Mouse (Mus musculus) liver, postnatal 0 days (tissue): ENCODE measurements around the gene Ccdc85a. TPM values are rescaled to one million over a fixed set of nuclear protein-coding genes. Genes with fewer than 3 reads are reported as not detected.
A peak's percentile ranks its signal among the peaks of the same experiment; 100 is the strongest.

Source experiments
- ATAC-seq: fragments of 200-750 bp; cut with Nextera tagmentation; 2 replicates; pipeline ENCODE4 v1.8.0; 2017; ENCODE audit warnings: mild to moderate bottlenecking, moderate library complexity
- DNase-seq: peaks from one replicate; pipeline ENCODE4 v3.0.0-alpha.2; 2016
- H3K27ac ChIP-seq: fragments of 300-500 bp; sonication (generic); 2 replicates; pipeline ENCODE4 v1.5.1; 2014; ENCODE audit warnings: antibody characterized with exemption, moderate library complexity, mild to moderate bottlenecking, low read depth
- H3K27me3 ChIP-seq: fragments of 300-500 bp; sonication (generic); 2 replicates; pipeline ENCODE4 v1.6.1; 2014; ENCODE audit warnings: low read length, control low read depth, mixed read lengths; ENCODE audit not compliant: insufficient read depth
- H3K36me3 ChIP-seq: fragments of 300-500 bp; sonication (generic); replicated peaks from 2 replicates; pipeline ENCODE4 v1.6.1; 2014; ENCODE audit warnings: mild to moderate bottlenecking, control low read depth, low read length, moderate library complexity, mixed read lengths; ENCODE audit not compliant: insufficient read depth
- H3K4me1 ChIP-seq: fragments of 300-500 bp; sonication (generic); 2 replicates; pipeline ENCODE4 v1.6.1; 2014; ENCODE audit warnings: antibody characterized with exemption, mild to moderate bottlenecking, control low read depth; ENCODE audit not compliant: insufficient read depth
- H3K4me2 ChIP-seq: fragments of 300-500 bp; sonication (generic); 2 replicates; pipeline ENCODE4 v1.6.1; 2014; ENCODE audit warnings: low read depth, mild to moderate bottlenecking, low read length, moderate library complexity, mixed read lengths
- H3K4me3 ChIP-seq: fragments of 300-500 bp; sonication (generic); 2 replicates; pipeline ENCODE4 v1.5.1; 2014; ENCODE audit warnings: low read depth, low read length
- H3K9ac ChIP-seq: fragments of 300-500 bp; sonication (generic); replicated peaks from 2 replicates; pipeline ENCODE4 v1.6.1; 2014; ENCODE audit warnings: mild to moderate bottlenecking, moderate library complexity
- H3K9me3 ChIP-seq: fragments of 300-500 bp; sonication (generic); 2 replicates; pipeline ENCODE4 v1.6.1; 2016; ENCODE audit warnings: mild to moderate bottlenecking, control low read depth, low read length, mixed read lengths
- CTCF ChIP-seq: sonication (generic); IDR thresholded peaks from 2 replicates; pipeline ENCODE4 v1.5.1; 2016; ENCODE audit warnings: antibody characterized with exemption, low read depth
- EP300 ChIP-seq: IDR thresholded peaks from 2 replicates; pipeline ENCODE4 v1.6.1; 2016; ENCODE audit warnings: antibody characterized with exemption, low read depth, mild to moderate bottlenecking
- WGBS: fragments of 180-500 bp; shearing (Covaris S2); extraction: QIAGEN DNeasy Blood & Tissue Kit; methylation state at CpG from one replicate; pipeline ENCODE4 v1.1.7; 2014; ENCODE audit not compliant: insufficient replicate concordance; 5-methylcytosine and 5-hydroxymethylcytosine counted together
- polyA plus RNA-seq: library from polyadenylated mRNA; unstranded; fragments of >200 nt; fragmentation: Nextera tagmentation; extraction: Ambion mirVana; gene quantifications from 2 replicates; pipeline ENCODE4 v1.2.1, GENCODE M21; 2015

Ccdc85a gene
- polyA plus RNA-seq: 0.02 TPM in 1 of 2 replicates, not detected in the other

DNA sequence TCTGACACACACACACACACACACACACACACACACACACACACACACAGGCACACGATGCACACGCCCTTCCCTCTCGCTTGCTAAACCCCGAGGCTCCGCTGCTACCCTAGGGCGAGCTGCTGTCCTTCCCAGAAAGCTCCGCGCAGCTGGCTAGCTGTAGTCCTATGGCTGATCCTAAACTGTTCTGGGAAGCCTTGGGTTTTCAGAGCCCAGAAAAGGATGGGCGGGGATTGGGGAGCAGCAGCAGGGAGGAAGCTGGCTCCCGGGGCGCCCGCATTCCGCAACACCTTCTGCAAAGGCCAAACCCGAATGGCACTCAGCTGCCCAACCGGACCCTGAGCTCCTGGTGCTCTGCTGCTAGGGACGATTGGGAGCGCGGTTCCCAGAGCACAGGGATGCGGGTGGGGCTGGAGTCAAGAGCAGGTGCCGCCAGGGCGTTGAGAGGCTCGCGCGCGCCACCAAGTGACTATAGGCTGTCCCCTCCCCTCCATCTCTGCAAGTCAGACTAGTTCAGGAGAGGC lies at the start of gene Ccdc85a:
Ccdc85a (minus strand) TSS at position 414 of the 524 bp plus-strand sequence.
- H3K27me3 ChIP-seq: peaks cover 22% of the 10 kb centered on the region
- 0% methylated on average over 25 of the region's 25 CpGs for WGBS
- H3K9ac ChIP-seq: no peak within 1 kb of the TSS
- no peaks in the 10 kb centered on the region for H3K4me1 ChIP-seq
- H3K4me3 ChIP-seq: peak within 1 kb of the TSS; percentile 36
- peak; percentile 64 for ATAC-seq
- H3K36me3 ChIP-seq: no peaks in the 10 kb centered on the region
- peak; percentile 59 for TF ChIP-seq CTCF
- TF ChIP-seq EP300: no peak
- DNase-seq: peak; percentile 67
- peak within 1 kb of the TSS; percentile 64 for H3K4me2 ChIP-seq
- no peak within 1 kb of the TSS for H3K27ac ChIP-seq
- no peaks in the 10 kb centered on the region for H3K9me3 ChIP-seq

DNA sequence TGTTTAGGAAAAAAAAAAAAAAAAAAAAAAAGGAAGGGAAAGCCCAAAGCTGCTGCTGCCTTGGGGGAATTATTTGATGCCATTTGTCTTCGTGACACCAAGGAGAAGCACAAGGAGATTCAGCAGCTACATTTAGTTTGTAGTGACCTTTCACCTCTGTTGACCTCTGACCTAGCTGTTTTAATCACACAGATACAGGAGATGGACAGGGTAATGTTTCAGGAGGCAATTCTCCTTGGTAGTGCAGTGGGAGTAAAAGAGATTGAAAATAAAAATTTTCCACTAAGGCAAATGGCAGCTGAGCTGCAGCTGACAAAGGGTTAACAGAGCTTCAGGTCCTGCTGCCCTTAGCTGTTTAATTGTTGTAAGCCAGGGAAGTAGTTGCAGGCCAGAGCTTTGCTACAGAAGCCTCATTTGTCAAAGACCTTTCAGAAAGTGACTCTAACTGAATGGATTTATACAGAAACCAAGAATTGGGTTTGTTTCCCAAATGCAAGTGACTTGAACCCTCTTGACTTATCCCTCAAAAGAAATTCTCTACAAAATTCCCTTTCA lies 49.5 kb upstream of the Ccdc85a start:
- 45% methylated on average over 1 of the region's 1 CpGs for WGBS
- Histone ChIP-seq H3K27me3 (no peaks in the 10 kb centered on the region), H3K9me3 (no peaks in the 10 kb centered on the region), H3K27ac (no peak overlapping the region), H3K4me3 (no peak overlapping the region), H3K9ac (no peak overlapping the region), H3K4me1 (no peaks in the 10 kb centered on the region), H3K4me2 (no peak overlapping the region), H3K36me3 (no peaks in the 10 kb centered on the region)
- DNase-seq (no peak), ATAC-seq (no peak)
- TF ChIP-seq CTCF (no peak), EP300 (no peak)

DNA sequence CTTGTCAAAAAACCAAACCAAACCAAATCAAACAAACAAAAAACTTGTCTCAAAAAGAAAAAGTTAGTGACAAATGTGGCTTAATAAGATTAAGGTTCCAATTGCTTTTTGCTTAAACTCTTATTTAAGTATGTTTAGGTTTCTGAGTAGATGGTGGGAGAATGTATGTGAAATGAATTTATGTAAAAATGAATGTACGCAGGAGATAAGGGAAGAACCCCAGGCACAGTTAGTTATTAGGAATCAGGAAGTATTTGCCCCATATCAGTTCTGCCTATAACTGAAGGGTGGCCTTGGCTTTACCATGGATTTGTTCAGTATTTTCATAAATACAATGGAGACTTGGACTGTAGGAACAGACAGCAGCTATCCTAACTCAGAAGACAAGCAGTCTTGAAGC lies 49.0 kb upstream of the Ccdc85a start:
- H3K4me3 ChIP-seq: no peak overlapping the region
- no peak overlapping the region for H3K9ac ChIP-seq
- H3K4me2 ChIP-seq: no peak overlapping the region
- no peak overlapping the region for H3K27ac ChIP-seq
- H3K36me3 ChIP-seq: no peaks in the 10 kb centered on the region
- ATAC-seq (no peak), DNase-seq (no peak)
- H3K27me3 ChIP-seq: no peaks in the 10 kb centered on the region
- WGBS: 79% methylated on average over 1 of the region's 1 CpGs
- H3K9me3 ChIP-seq: no peaks in the 10 kb centered on the region
- H3K4me1 ChIP-seq: no peaks in the 10 kb centered on the region
- TF ChIP-seq EP300 (no peak), CTCF (no peak)

DNA sequence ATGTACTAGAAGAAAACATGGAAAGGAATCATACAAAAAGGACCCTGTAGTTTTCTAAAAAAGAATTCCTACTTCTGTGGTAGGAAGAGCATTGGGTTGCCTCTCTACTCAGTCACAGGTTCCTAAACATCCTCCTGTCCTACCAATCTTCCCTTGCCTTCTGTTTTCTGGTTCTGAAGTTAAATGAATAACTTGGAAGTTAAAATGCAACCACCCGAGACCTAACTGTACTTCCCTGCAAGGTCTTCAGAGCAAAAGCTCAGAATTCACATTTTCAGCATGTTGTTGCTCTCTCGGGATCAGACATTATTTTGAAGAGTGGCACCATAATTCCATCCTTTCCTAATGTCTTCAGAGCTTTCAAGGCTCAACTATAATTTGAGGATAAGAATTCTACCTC lies 46.6 kb upstream of the Ccdc85a start:
- H3K27ac ChIP-seq: no peak overlapping the region
- no peak for TF ChIP-seq CTCF
- no peak for TF ChIP-seq EP300
- H3K9ac ChIP-seq: no peak overlapping the region
- no peak overlapping the region for H3K4me2 ChIP-seq
- ATAC-seq: no peak
- H3K4me3 ChIP-seq: no peak overlapping the region
- H3K4me1 ChIP-seq: no peaks in the 10 kb centered on the region
- H3K9me3 ChIP-seq: no peaks in the 10 kb centered on the region
- H3K27me3 ChIP-seq: no peaks in the 10 kb centered on the region
- no peaks in the 10 kb centered on the region for H3K36me3 ChIP-seq
- WGBS: 53% methylated on average over 2 of the region's 2 CpGs
- DNase-seq: no peak

DNA sequence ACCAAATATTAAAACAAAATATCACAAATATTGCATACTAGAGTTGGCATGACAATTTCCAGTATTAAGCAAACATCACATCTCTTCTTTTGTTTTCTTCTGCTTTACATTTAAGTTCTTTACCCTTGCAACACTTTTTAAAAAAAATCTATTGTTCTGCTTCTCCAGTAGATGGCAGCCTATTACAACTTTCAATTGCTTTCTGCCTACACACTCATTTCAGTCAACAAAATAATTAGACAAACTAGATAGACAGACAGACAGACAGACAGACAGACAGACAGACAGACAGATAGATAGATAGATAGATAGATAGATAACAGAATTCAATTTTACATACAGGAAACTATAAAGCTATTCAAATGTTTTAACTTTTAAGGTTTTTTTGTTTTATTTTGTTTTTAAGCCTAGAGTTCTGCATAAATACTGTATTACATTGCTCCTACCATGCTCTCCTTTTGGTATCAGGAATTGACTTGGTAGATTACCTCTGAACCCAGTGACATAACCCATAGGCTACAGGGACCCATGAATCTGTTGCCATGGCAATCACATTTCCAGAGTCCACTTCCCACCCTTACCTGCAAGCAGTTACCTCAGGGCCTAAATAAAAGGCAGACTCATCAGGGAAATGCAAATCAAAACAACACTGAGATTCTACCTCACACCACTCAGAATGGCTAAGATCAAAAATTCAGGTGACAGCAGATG lies 26.8 kb upstream of the Ccdc85a start:
- TF ChIP-seq EP300 (no peak), CTCF (peak; percentile 60)
- Histone ChIP-seq H3K4me3 (no peak overlapping the region), H3K9me3 (no peaks in the 10 kb centered on the region), H3K27ac (no peak overlapping the region), H3K27me3 (no peaks in the 10 kb centered on the region), H3K4me1 (no peaks in the 10 kb centered on the region), H3K4me2 (no peak overlapping the region), H3K36me3 (no peaks in the 10 kb centered on the region), H3K9ac (no peak overlapping the region)
- ATAC-seq: no peak
- DNase-seq: no peak

DNA sequence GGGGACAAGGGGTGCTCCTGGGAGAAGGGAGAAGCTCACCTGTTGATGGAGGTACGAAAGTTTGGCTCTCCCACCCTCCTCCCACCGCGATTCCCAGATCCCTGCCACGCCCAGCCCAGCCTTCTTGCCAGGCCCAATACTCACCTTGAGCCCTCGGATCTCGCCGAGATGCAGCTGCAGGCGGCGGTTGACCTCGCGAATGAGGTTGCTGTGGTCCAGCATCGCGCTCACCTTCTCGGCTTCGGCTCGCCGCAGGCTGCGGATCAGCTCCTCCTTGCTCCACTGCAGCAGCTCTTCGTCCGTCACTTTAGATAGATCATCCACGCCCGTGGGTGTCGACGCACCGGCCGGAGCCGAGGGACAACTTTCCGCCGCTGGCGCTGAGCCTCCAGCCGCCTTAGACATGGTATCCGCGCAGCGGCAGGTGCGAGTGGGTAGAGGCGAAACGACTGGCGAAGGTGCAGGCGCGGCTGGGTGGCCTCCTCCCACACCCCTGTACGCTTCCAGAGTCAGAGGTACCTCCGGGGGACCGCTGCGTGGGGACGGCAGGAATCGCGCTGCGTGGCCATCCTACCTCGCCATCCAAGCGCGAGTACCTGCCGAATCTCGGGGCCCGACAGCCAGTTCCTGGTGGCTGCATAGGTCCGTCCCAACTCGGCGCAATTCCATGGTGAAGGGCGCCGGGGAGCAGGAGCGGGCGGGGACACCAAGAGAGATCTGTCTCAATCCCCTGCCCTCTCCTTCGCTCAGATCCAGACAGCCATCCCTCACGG lies 800 bp downstream of the Ccdc85a start:
- ATAC-seq (0 out of 2 replicates have a peak, but pooled peaks have one; percentile 7), DNase-seq (peak; percentile 13)
- Histone ChIP-seq H3K36me3 (no peaks in the 10 kb centered on the region), H3K9ac (no peak overlapping the region), H3K4me3 (peak overlapping the region; percentile 36), H3K4me1 (no peaks in the 10 kb centered on the region), H3K27me3 (peaks cover 22% of the 10 kb centered on the region), H3K27ac (no peak overlapping the region), H3K4me2 (peak overlapping the region; percentile 64), H3K9me3 (no peaks in the 10 kb centered on the region)
- WGBS: 1% methylated on average over 59 of the region's 63 CpGs
- TF ChIP-seq EP300: no peak
- no peak for TF ChIP-seq CTCF
